Mouse (Mus musculus) small intestine, adult 2 months (tissue): Measurements from ENCODE around the gene Grip2.

Experiments used
- CTCF ChIP-seq: fragments of 200-500 bp; IDR thresholded peaks from 2 replicates; pipeline ENCODE4 v1.5.1; 2012; ENCODE audit warnings: low read depth, mild to moderate bottlenecking, control low read depth, inconsistent platforms, low read length, moderate library complexity, mixed read lengths; ENCODE audit not compliant: insufficient replicate concordance, insufficient read length; ENCODE audit errors: extremely low read depth
- POLR2A ChIP-seq: fragments of 200-500 bp; IDR thresholded peaks from 2 replicates; pipeline ENCODE4 v1.6.1; 2012; ENCODE audit warnings: low read depth, mild to moderate bottlenecking, control low read depth, inconsistent platforms, low read length, moderate library complexity

DNA sequence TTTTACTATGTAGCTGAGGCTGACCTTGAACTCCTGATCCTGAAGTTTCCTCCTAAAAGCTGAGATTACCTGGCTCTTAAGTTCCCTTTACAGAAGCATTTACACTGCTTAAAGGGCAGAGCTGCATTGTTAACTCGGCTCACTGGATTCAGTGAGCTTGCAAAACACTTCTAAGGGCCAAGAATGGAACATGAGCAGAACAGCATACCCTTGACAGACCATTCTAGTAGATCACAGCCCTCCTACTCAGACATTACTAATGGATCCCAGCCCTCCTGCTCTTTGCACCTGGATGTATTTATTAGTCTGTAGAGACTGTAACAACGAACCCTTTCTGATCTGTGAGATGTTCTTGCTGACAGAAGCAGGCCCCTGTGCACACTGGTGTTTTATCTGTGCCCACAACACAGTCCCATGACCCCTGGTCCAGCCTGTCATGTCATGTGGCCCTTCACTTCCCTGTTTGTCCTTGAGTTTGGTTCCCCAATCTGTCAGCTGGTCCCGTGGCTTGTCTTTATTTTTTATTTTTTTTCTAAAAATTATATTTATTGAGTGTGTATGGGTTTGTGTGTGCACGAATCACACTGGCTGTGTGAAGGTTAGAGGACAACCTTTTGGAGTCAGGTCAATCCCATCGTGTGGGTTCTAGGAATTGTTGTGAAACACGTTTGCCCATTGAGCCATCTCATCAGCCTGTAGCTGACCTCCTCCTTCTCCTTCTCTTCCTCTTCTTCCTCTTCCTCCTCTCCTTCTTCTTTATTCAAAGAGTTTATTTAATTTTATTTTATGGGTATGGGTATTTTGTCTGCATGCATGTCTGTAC, 110.9 kb downstream of the Grip2 start:
- no peak for TF ChIP-seq POLR2A
- no peak for TF ChIP-seq CTCF
